Mouse (Mus musculus) liver, embryonic 14.5 days (tissue): ENCODE measurements around the gene Nrxn3. TPM values are rescaled to one million over a fixed set of nuclear protein-coding genes. Genes with fewer than 3 reads are reported as not detected.

Experiments used
- ATAC-seq: fragments of 200-750 bp; cut with Nextera tagmentation; 2 replicates; pipeline ENCODE4 v1.8.0; 2017; ENCODE audit warnings: moderate number of reproducible peaks, mild to moderate bottlenecking, moderate library complexity; ENCODE audit not compliant: insufficient read depth
- DNase-seq, 3 experiments: peaks; one replicate each; pipeline ENCODE4 v3.0.0-alpha.2; 2012 to 2013; ENCODE audit warnings: low read depth in 3 of 3, low spot score in 3 of 3
- H3K27ac ChIP-seq: fragments of 300-500 bp; sonication (generic); 2 replicates; pipeline ENCODE4 v1.5.1; 2014; ENCODE audit warnings: moderate library complexity, mild to moderate bottlenecking, control low read depth, inconsistent platforms
- H3K27me3 ChIP-seq: fragments of 300-500 bp; sonication (generic); 2 replicates; pipeline ENCODE4 v1.6.1; 2014; ENCODE audit warnings: mild to moderate bottlenecking, low read length, moderate library complexity; ENCODE audit not compliant: control insufficient read depth, insufficient read depth
- H3K36me3 ChIP-seq: fragments of 300-500 bp; sonication (generic); replicated peaks from 2 replicates; pipeline ENCODE4 v1.6.1; 2014; ENCODE audit warnings: low read depth; ENCODE audit not compliant: control insufficient read depth, insufficient read depth
- H3K4me1 ChIP-seq, 2 experiments: fragments of 200-500 bp in 1 of 2; fragments of 300-500 bp in 1 of 2; sonication (generic) in 1 of 2; replicated peaks; 2 replicates each; pipeline ENCODE4 v1.6.1; 2012 to 2014; ENCODE audit warnings: antibody characterized with exemption in 1 of 2, inconsistent platforms in 1 of 2, low read length in 1 of 2; ENCODE audit not compliant: control insufficient read depth in 2 of 2, insufficient read depth in 2 of 2
- H3K4me2 ChIP-seq: fragments of 300-500 bp; sonication (generic); 2 replicates; pipeline ENCODE4 v1.6.1; 2014; ENCODE audit warnings: low read depth, mild to moderate bottlenecking, control low read depth, moderate library complexity
- H3K4me3 ChIP-seq, 2 experiments: fragments of 200-500 bp in 1 of 2; fragments of 300-500 bp in 1 of 2; sonication (generic) in 1 of 2; 2 replicates each; pipeline ENCODE4 v1.5.1; 2012 to 2014; ENCODE audit warnings: low read depth in 2 of 2, low read length in 2 of 2, mild to moderate bottlenecking in 2 of 2, control low read depth in 1 of 2, inconsistent platforms in 1 of 2, moderate library complexity in 1 of 2; ENCODE audit not compliant: insufficient read depth in 1 of 2
- H3K9ac ChIP-seq: fragments of 300-500 bp; sonication (generic); replicated peaks from 2 replicates; pipeline ENCODE4 v1.6.1; 2014; ENCODE audit warnings: mild to moderate bottlenecking, control low read depth, moderate library complexity
- H3K9me3 ChIP-seq: fragments of 300-500 bp; sonication (generic); 2 replicates; pipeline ENCODE4 v1.6.1; 2016; ENCODE audit warnings: low read length, mixed read lengths; ENCODE audit not compliant: control insufficient read depth
- CTCF ChIP-seq: IDR thresholded peaks from 2 replicates; pipeline ENCODE4 v1.5.1; 2016; ENCODE audit warnings: antibody characterized with exemption, low read depth, control low read depth
- EP300 ChIP-seq: IDR thresholded peaks from 2 replicates; pipeline ENCODE4 v1.6.1; 2016; ENCODE audit warnings: antibody characterized with exemption, low read depth
- WGBS: fragments of 180-500 bp; shearing (Covaris S2); extraction: QIAGEN DNeasy Blood & Tissue Kit; methylation state at CpG from one replicate; pipeline ENCODE4 v1.1.7; 2014; ENCODE audit not compliant: insufficient replicate concordance; 5-methylcytosine and 5-hydroxymethylcytosine counted together
- polyA plus RNA-seq, 2 experiments: library from polyadenylated mRNA; depleted of rRNA in 1 of 2; stranded (reverse) in 1 of 2; unstranded in 1 of 2; fragments of >200 nt; fragmentation: Nextera tagmentation in 1 of 2; extraction: Ambion mirVana in 1 of 2; gene quantifications; 2 replicates each; pipeline versions ENCODE4 v1.2.1 to v1.2.3; 2012 to 2014

The Nrxn3 gene
- polyA plus RNA-seq, 2 experiments = 0.12 to 0.38 TPM

DNA sequence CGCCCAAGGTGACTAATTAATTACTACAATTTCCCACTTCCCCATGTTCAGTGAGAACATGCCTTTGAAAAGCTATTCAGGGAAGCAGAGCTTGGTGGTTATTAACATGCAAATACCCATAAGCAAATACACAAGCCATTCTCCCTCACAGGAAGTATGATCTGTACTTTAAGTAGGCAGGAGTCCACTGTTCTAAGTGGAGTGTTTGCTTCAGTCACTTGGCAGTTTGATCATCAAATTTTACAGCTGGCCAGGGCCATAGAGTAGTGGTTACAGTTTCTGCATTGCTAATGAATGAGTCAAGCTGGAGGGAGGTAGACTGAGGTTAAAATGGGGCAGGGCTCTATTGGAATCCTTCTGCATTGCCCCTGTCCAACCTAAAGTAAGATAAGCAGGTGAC, 1120.2 kb downstream of the Nrxn3 start:
- Histone ChIP-seq H3K9me3 (no peaks in the 10 kb centered on the region), H3K4me2 (no peak overlapping the region), H3K36me3 (no peaks in the 10 kb centered on the region), H3K4me3 (no peak overlapping the region), H3K27ac (no peak overlapping the region), H3K9ac (no peak overlapping the region), H3K27me3 (no peaks in the 10 kb centered on the region), H3K4me1 (no peaks in the 10 kb centered on the region)
- no peak for TF ChIP-seq EP300
- TF ChIP-seq CTCF = no peak
- 65% methylated on average over 1 of the region's 1 CpGs for WGBS
- ATAC-seq (no peak), DNase-seq (no peak)

- TF ChIP-seq CTCF (no peak), EP300 (no peak)
- WGBS = 21% methylated on average over 1 of the region's 1 CpGs
These were observed 1125.4 kb downstream of the Nrxn3 start for GRCm38 (mm10) chr12:89848116-89848515.

GRCm38 (mm10) chr12:89854355-89854754, 1131.7 kb downstream of the Nrxn3 start:
- no peaks in the 10 kb centered on the region for H3K27me3 ChIP-seq
- H3K36me3 ChIP-seq = no peaks in the 10 kb centered on the region
- no peak for ATAC-seq
- no peaks in the 10 kb centered on the region for H3K4me1 ChIP-seq
- no peak overlapping the region for H3K4me2 ChIP-seq
- no peaks in the 10 kb centered on the region for H3K9me3 ChIP-seq
- 52% methylated on average over 4 of the region's 4 CpGs for WGBS
- no peak overlapping the region for H3K4me3 ChIP-seq
- TF ChIP-seq EP300 = no peak
- DNase-seq = no peak
- H3K9ac ChIP-seq = no peak overlapping the region
- H3K27ac ChIP-seq = no peak overlapping the region

More at GRCm38 (mm10) chr12:89848116-89848515, 1125.4 kb downstream of the Nrxn3 start:
- H3K27me3 ChIP-seq = no peaks in the 10 kb centered on the region
- no peak for ATAC-seq
- no peak overlapping the region for H3K4me2 ChIP-seq
- no peak overlapping the region for H3K4me3 ChIP-seq
- no peak for DNase-seq
- H3K36me3 ChIP-seq = no peaks in the 10 kb centered on the region
- no peak overlapping the region for H3K27ac ChIP-seq
- no peaks in the 10 kb centered on the region for H3K4me1 ChIP-seq
- no peaks in the 10 kb centered on the region for H3K9me3 ChIP-seq
- no peak overlapping the region for H3K9ac ChIP-seq

DNA sequence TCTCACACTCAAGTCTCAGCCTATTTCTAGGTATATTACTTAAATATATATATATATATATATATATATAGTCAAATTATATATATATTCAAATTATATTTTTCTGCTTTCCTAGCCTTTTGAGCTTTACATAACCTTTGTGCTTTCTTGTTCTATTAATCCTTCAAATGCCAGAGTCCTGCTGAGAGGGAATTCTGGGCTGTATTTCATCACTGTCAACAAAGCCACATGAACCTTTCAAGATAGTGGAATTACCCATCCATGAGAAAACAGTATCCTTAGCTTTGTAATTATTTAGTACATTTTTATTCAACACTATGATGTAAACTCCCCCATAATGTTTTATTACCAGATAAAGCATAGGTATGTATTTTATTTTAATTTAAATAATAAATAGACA, 1144.4 kb downstream of the Nrxn3 start:
- H3K4me3 ChIP-seq = no peak overlapping the region
- no peaks in the 10 kb centered on the region for H3K27me3 ChIP-seq
- no peak for DNase-seq
- no peak overlapping the region for H3K4me2 ChIP-seq
- ATAC-seq = no peak
- H3K4me1 ChIP-seq = no peaks in the 10 kb centered on the region
- H3K9ac ChIP-seq = no peak overlapping the region
- TF ChIP-seq CTCF (no peak), EP300 (no peak)
- H3K27ac ChIP-seq = no peak overlapping the region
- no peaks in the 10 kb centered on the region for H3K9me3 ChIP-seq
- H3K36me3 ChIP-seq = no peaks in the 10 kb centered on the region

- no peak for TF ChIP-seq EP300
- no peak for TF ChIP-seq CTCF
- Histone ChIP-seq H3K27ac (no peak overlapping the region), H3K9me3 (no peaks in the 10 kb centered on the region), H3K4me3 (no peak overlapping the region), H3K4me2 (no peak overlapping the region), H3K9ac (no peak overlapping the region), H3K4me1 (no peaks in the 10 kb centered on the region), H3K36me3 (no peaks in the 10 kb centered on the region), H3K27me3 (no peaks in the 10 kb centered on the region)
- 48% methylated on average over 8 of the region's 8 CpGs for WGBS
- no peak for ATAC-seq
- DNase-seq = no peak
These were observed 1160.1 kb downstream of the Nrxn3 start for GRCm38 (mm10) chr12:89882617-89883370.
